In genomic region chr7:30634621-30635020, GRCm38 (mm10) we compare ENCODE assay signal across 9 mouse cellular contexts. TPM values are rescaled to one million over a fixed set of nuclear protein-coding genes. Genes with fewer than 3 reads are reported as not detected.
DNase-seq lines count a peak whose midpoint lies in the region; ATAC-seq and TF ChIP-seq lines count a peak whose summit lies in the region.
"Had no signal": no experiment of that assay in that cellular context is flagged by ENCODE, and none has a peak within 500 bp of the region (broad histone marks: within the 10 kb centered on the region; RNA-seq: fewer than 3 reads in every experiment).

No protein-coding gene starts in this region.

- peak in 1 of 2 experiments; percentile 32 for DNase-seq in layer of hippocampus, adult 2 months (ENCODE audit: low spot score in 2 of 2)
- DNase-seq in layer of hippocampus, postnatal 36 days = no peak
- peak; percentile 41 for DNase-seq in adrenal gland, adult 2 months
- peak; percentile 73 for DNase-seq in lung, embryonic 14.5 days

- H3K27me3 ChIP-seq in forebrain, embryonic 13.5 days = peaks cover 92% of the 10 kb centered on the region
- peaks cover 54% of the 10 kb centered on the region for H3K27me3 ChIP-seq in intestine, postnatal 0 days (replicated peaks; ENCODE audit: control insufficient read depth, insufficient read depth, low read length)
- H3K27me3 ChIP-seq in lung, embryonic 14.5 days (ENCODE audit: insufficient read depth, low read length) = peaks cover 45% of the 10 kb centered on the region

- H3K4me3 ChIP-seq in layer of hippocampus, adult 2 months = no peak overlapping the region
- H3K4me3 ChIP-seq in forebrain, embryonic 13.5 days = peak overlapping the region; percentile 18
- H3K4me3 ChIP-seq in intestine, postnatal 0 days (ENCODE audit: low read depth, low read length) = peak overlapping the region; percentile 13
- H3K4me3 ChIP-seq in lung, embryonic 14.5 days (ENCODE audit: low read depth, low read length) = peak overlapping the region; percentile 26
- H3K4me3 ChIP-seq: erythroblast, embryonic 14.5 days had no signal

- no peak overlapping the region for H3K9ac ChIP-seq in forebrain, embryonic 13.5 days
- no peak overlapping the region for H3K9ac ChIP-seq in intestine, postnatal 0 days (ENCODE audit: low read depth, low read length)
- H3K9ac ChIP-seq in lung, embryonic 14.5 days = no peak overlapping the region; the same call in 1 of the 2 replicates

- ATAC-seq in forebrain, embryonic 13.5 days = peak; percentile 55; the same call in 1 of the 2 replicates
- ATAC-seq in intestine, postnatal 0 days = peak; percentile 66; the same call in 1 of the 2 replicates
- ATAC-seq in lung, embryonic 14.5 days (ENCODE audit: insufficient read depth) = peak; percentile 78
- peak; percentile 39; the same call in 1 of the 2 replicates for ATAC-seq in neutrophil, adult 5-6 weeks (ENCODE audit: extremely low read depth, insufficient number of reproducible peaks, low FRiP score, poor library complexity, severe bottlenecking)
- ATAC-seq in frontal cortex, adult (ENCODE audit: low TSS enrichment) = no peak

- peaks cover 2% of the 10 kb centered on the region; the same call in 1 of the 2 replicates for H3K36me3 ChIP-seq in forebrain, embryonic 13.5 days (ENCODE audit: poor library complexity, severe bottlenecking)
- H3K36me3 ChIP-seq in intestine, postnatal 0 days (ENCODE audit: control insufficient read depth, insufficient read depth) = no peaks in the 10 kb centered on the region
- no peaks in the 10 kb centered on the region for H3K36me3 ChIP-seq in lung, embryonic 14.5 days (ENCODE audit: insufficient read depth)

- TF ChIP-seq CTCF in layer of hippocampus, adult 2 months (conservative IDR thresholded peaks at IDR 0.05) = peak; percentile 72
- TF ChIP-seq CTCF in intestine, postnatal 0 days (IDR thresholded peaks at IDR 0.05; ENCODE audit: low read depth) = peak; percentile 83
- peak; percentile 77 for TF ChIP-seq CTCF in lung, embryonic 14.5 days (IDR thresholded peaks at IDR 0.05; ENCODE audit: low read depth)

- peaks cover 4% of the 10 kb centered on the region; the same call in 1 of the 2 replicates for H3K4me1 ChIP-seq in forebrain, embryonic 13.5 days
- H3K4me1 ChIP-seq in intestine, postnatal 0 days (replicated peaks; ENCODE audit: control insufficient read depth, insufficient read depth, low read length) = no peaks in the 10 kb centered on the region
- H3K4me1 ChIP-seq in lung, embryonic 14.5 days (ENCODE audit: insufficient read depth) = no peaks in the 10 kb centered on the region

- H3K9me3 ChIP-seq in forebrain, embryonic 13.5 days (replicated peaks) = no peaks in the 10 kb centered on the region
- H3K9me3 ChIP-seq in intestine, postnatal 0 days (ENCODE audit: control insufficient read depth) = no peaks in the 10 kb centered on the region
- H3K9me3 ChIP-seq in lung, embryonic 14.5 days (ENCODE audit: low read depth, low read length) = no peaks in the 10 kb centered on the region

- no peak overlapping the region for H3K27ac ChIP-seq in layer of hippocampus, adult 2 months
- H3K27ac ChIP-seq in forebrain, embryonic 13.5 days = no peak overlapping the region
- H3K27ac ChIP-seq in intestine, postnatal 0 days (ENCODE audit: low read depth, low read length) = no peak overlapping the region
- H3K27ac ChIP-seq in lung, embryonic 14.5 days (ENCODE audit: low read depth) = no peak overlapping the region

- peak overlapping the region; percentile 41 for H3K4me2 ChIP-seq in forebrain, embryonic 13.5 days
- peak overlapping the region; percentile 38 for H3K4me2 ChIP-seq in intestine, postnatal 0 days (replicated peaks; ENCODE audit: low read depth)
- H3K4me2 ChIP-seq in lung, embryonic 14.5 days = peak overlapping the region; percentile 42

- under 1% methylated on average over 20 of the region's 20 CpGs for WGBS in forebrain, embryonic 13.5 days
- under 1% methylated on average over 20 of the region's 20 CpGs for WGBS in intestine, postnatal 0 days
- WGBS in lung, embryonic 14.5 days = 1% methylated on average over 20 of the region's 20 CpGs

RNA-seq across cellular contexts. Expression of gene Etv2, which starts 1.0 kb away (rescaled TPM):
- not detected for total RNA-seq in layer of hippocampus, adult 2 months (2021)
- total RNA-seq in layer of hippocampus, postnatal 36 days (2021) = not detected
- not detected for total RNA-seq in adrenal gland, adult 2 months (2021)
- polyA plus RNA-seq in adrenal gland, adult 2 months (2012; rRNA removed) = not detected in 2 replicates
- polyA plus RNA-seq in forebrain, embryonic 13.5 days (2015; fragmentation: Nextera tagmentation; extraction: Ambion mirVana) = not detected in 2 replicates
- polyA plus RNA-seq in intestine, postnatal 0 days (2015; fragmentation: Nextera tagmentation; extraction: Ambion mirVana) = not detected in 2 replicates
- not detected in 2 replicates for polyA plus RNA-seq in lung, embryonic 14.5 days (2014; fragmentation: Nextera tagmentation; extraction: Ambion mirVana)
- not detected in 2 replicates for total RNA-seq in neutrophil, adult 5-6 weeks (2017)
- polyA plus RNA-seq: erythroblast, embryonic 14.5 days had no signal

RNA-seq across cellular contexts. Expression of gene Cox6b1, which starts 8.7 kb away (rescaled TPM):
- 100 to 1,000 TPM; 552 to 568 TPM for total RNA-seq in layer of hippocampus, adult 2 months (2021)
- 100 to 1,000 TPM; 609 to 715 TPM for total RNA-seq in layer of hippocampus, postnatal 36 days (2021)
- 1,000 to 10,000 TPM; 1,292 to 2,642 TPM for total RNA-seq in adrenal gland, adult 2 months (2021)
- polyA plus RNA-seq in adrenal gland, adult 2 months (2012; rRNA removed) = 223 and 275 TPM in 2 replicates
- 944 and 1,056 TPM in 2 replicates for polyA plus RNA-seq in forebrain, embryonic 13.5 days (2015; fragmentation: Nextera tagmentation; extraction: Ambion mirVana)
- polyA plus RNA-seq in intestine, postnatal 0 days (2015; fragmentation: Nextera tagmentation; extraction: Ambion mirVana) = 1,664 and 1,738 TPM in 2 replicates
- polyA plus RNA-seq in lung, embryonic 14.5 days (2014; fragmentation: Nextera tagmentation; extraction: Ambion mirVana) = 855 and 914 TPM in 2 replicates
- 190 and 241 TPM in 2 replicates for total RNA-seq in neutrophil, adult 5-6 weeks (2017)

RNA-seq across cellular contexts. Expression of gene Rbm42, which starts 15.5 kb away (rescaled TPM):
- 10 to 100 TPM; 69.5 to 72.6 TPM for total RNA-seq in layer of hippocampus, adult 2 months (2021)
- total RNA-seq in layer of hippocampus, postnatal 36 days (2021) = 10 to 100 TPM; 72.4 to 76.0 TPM
- total RNA-seq in adrenal gland, adult 2 months (2021) = 10 to 100 TPM; 78.0 to 81.9 TPM
- 125 and 139 TPM in 2 replicates for polyA plus RNA-seq in adrenal gland, adult 2 months (2012; rRNA removed)
- polyA plus RNA-seq in forebrain, embryonic 13.5 days (2015; fragmentation: Nextera tagmentation; extraction: Ambion mirVana) = 144 and 146 TPM in 2 replicates
- polyA plus RNA-seq in intestine, postnatal 0 days (2015; fragmentation: Nextera tagmentation; extraction: Ambion mirVana) = 87.8 and 88.9 TPM in 2 replicates
- polyA plus RNA-seq in lung, embryonic 14.5 days (2014; fragmentation: Nextera tagmentation; extraction: Ambion mirVana) = 115 and 117 TPM in 2 replicates
- 60.7 and 77.3 TPM in 2 replicates for total RNA-seq in neutrophil, adult 5-6 weeks (2017)

RNA-seq across cellular contexts. Expression of gene Upk1a, which starts 22.0 kb away (rescaled TPM):
- under 1 TPM in 1 of 2 experiments, not detected in 1; 0.69 TPM for total RNA-seq in layer of hippocampus, adult 2 months (2021)
- total RNA-seq in layer of hippocampus, postnatal 36 days (2021) = under 1 TPM in 1 of 2 experiments, not detected in 1; 0.25 TPM
- under 1 TPM in 1 of 2 experiments, not detected in 1; 0.21 TPM for total RNA-seq in adrenal gland, adult 2 months (2021)
- 1.3 and 1.5 TPM in 2 replicates for polyA plus RNA-seq in adrenal gland, adult 2 months (2012; rRNA removed)
- polyA plus RNA-seq in forebrain, embryonic 13.5 days (2015; fragmentation: Nextera tagmentation; extraction: Ambion mirVana) = 0.19 and 0.37 TPM in 2 replicates
- polyA plus RNA-seq in intestine, postnatal 0 days (2015; fragmentation: Nextera tagmentation; extraction: Ambion mirVana) = 1.0 and 1.6 TPM in 2 replicates
- polyA plus RNA-seq in lung, embryonic 14.5 days (2014; fragmentation: Nextera tagmentation; extraction: Ambion mirVana) = 0.46 and 0.51 TPM in 2 replicates
- total RNA-seq in neutrophil, adult 5-6 weeks (2017) = 0.49 TPM in 1 of 2 replicates, not detected in the other

RNA-seq across cellular contexts. Expression of gene Haus5, which starts 30.2 kb away (rescaled TPM):
- 1 to 10 TPM; 6.6 to 6.8 TPM for total RNA-seq in layer of hippocampus, adult 2 months (2021)
- total RNA-seq in layer of hippocampus, postnatal 36 days (2021) = 1 to 10 TPM; 4.7 to 5.0 TPM
- 10 to 100 TPM in 1 of 2 experiments, 1 to 10 TPM in 1; 6.2 to 10.7 TPM for total RNA-seq in adrenal gland, adult 2 months (2021)
- polyA plus RNA-seq in adrenal gland, adult 2 months (2012; rRNA removed) = 6.3 and 6.9 TPM in 2 replicates
- 52.7 and 57.2 TPM in 2 replicates for polyA plus RNA-seq in forebrain, embryonic 13.5 days (2015; fragmentation: Nextera tagmentation; extraction: Ambion mirVana)
- 38.3 and 38.7 TPM in 2 replicates for polyA plus RNA-seq in intestine, postnatal 0 days (2015; fragmentation: Nextera tagmentation; extraction: Ambion mirVana)
- 63.5 TPM in 2 replicates for polyA plus RNA-seq in lung, embryonic 14.5 days (2014; fragmentation: Nextera tagmentation; extraction: Ambion mirVana)
- 22.8 and 29.9 TPM in 2 replicates for total RNA-seq in neutrophil, adult 5-6 weeks (2017)

Comparison
In these comparisons a context has a peak if more than half of its experiments do, and no peak if none do; other contexts are left out.
1. DNase-seq: peak in adrenal gland, adult 2 months (single experiment) and lung, embryonic 14.5 days (single experiment); none in layer of hippocampus, postnatal 36 days (0 of 2).
2. Peak in every context shown above with its lines, with median percentiles within 50 percentile points of each other: CTCF ChIP-seq and H3K4me2 ChIP-seq.